Mouse (Mus musculus) urinary bladder, postnatal 36 days (tissue): ENCODE measurements around the gene Gm42878.
A peak's percentile ranks its signal among the peaks of the same experiment; 100 is the strongest.

Experiments
- DNase-seq, 2 experiments: peaks; one replicate each; pipeline ENCODE4 v3.0.0; 2022; ENCODE audit warnings: low spot score in 2 of 2, mixed read lengths in 1 of 2

The Gm42878 gene

GRCm38 (mm10) chr5:121544910-121545792 lies at the start of gene Gm42878, which contains the start of gene Adam1a:
TSS of gene Gm42878 (minus strand) at chr5:121545482.
TSS of gene Adam1a (minus strand) at chr5:121545482.
- DNase-seq, result peak in 1 of 2 experiments; percentile 28

GRCm38 (mm10) chr5:121594714-121595313 lies 49.5 kb upstream of the Gm42878 start:
- DNase-seq, result no peak

GRCm38 (mm10) chr5:121593451-121594401 lies 48.4 kb upstream of the Gm42878 start, which contains the start of gene Aldh2:
TSS of gene Aldh2 (minus strand) at chr5:121593824.
- DNase-seq, result peak; percentile 68 to 88

DNA sequence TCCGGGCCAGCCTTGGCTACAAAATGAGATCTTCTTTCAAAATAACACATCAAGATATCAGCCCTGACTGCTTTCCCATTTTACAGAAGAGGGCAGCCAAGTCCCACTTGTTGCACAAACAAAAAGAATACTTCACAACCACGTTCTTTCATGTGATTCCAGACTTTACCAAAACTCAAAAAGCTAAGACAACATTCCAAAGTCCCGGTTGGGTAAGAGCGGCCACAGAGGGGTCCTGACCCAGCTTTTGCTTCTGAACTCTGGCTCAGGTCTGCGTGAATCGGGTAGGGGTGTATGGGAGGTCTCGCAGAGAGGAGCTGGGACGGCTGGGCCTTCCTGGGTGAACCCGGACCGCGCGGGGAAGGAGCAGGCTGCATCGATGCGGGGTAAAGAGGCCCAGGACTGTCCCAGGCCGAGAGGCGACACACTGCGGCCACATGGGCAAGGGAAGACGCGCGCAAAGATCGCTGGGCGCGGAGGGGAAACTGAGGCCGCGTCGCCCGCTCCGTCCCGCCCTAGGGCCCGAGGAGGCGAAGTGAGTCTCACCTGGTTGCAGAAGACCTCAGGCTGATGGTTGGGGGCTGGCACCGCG lies 47.6 kb upstream of the Gm42878 start:
- no peak for DNase-seq

GRCm38 (mm10) chr5:121592064-121592815 lies 47.0 kb upstream of the Gm42878 start:
- no peak for DNase-seq

DNA sequence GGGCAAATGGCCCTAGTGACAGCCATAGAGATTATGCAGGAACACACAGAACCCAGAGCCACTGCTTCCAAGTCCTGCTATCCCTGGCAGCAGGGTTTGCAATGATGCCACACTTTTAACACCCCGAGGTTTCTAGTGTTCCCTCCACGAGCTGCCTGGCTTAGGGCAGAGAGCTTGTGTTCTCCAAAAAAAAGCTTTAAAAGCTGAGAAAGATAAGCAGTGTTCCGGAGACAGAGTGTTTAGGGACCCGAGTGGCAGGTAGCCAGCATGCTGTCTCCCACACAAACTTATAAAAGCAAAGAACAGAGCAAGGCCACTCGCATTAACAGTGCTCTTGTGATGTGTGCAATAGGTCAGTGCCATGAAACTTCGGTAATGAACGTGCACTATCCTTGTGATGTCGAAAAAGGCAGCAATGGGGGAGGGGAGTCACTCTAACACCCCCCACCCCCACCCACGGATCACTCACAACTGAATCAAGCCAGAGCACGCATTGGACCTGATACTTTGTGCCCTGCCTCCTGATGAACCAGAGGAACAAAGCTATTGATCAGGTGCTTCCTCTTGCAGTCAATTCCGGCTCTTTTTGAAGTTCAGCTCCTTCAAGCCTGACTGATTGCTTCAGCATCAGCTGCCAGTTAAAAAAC lies 46.3 kb upstream of the Gm42878 start:
- peak in 1 of 2 experiments; percentile 30 for DNase-seq

- DNase-seq, result no peak
These were observed 44.6 kb upstream of the Gm42878 start for GRCm38 (mm10) chr5:121589928-121590327.

GRCm38 (mm10) chr5:121586400-121587039 lies 41.2 kb upstream of the Gm42878 start:
- peak; percentile 48 to 62 for DNase-seq

- DNase-seq, result no peak
These were observed 40.4 kb upstream of the Gm42878 start for GRCm38 (mm10) chr5:121585699-121586098.

DNA sequence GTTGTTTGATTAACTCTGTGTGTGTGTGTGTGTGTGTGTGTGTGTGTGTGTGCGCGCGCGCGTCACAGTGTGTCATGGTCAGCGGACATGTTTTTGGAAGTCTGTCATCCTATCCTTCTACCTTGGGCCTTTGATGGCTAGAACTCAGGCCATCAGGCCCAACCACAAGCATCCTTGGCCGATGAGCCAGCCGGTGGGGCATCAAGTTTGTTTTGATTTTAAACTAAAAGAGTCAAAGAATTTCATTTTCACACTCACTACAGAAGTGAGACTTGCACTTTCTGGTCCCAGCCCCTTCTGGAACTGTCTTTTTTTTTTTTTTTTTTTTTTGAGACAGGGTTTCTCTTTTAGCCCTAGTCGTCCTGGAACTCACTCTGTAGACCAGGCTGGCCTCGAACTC lies 39.7 kb upstream of the Gm42878 start:
- DNase-seq, result no peak

GRCm38 (mm10) chr5:121583765-121584501 lies 38.7 kb upstream of the Gm42878 start:
- peak; percentile 86 to 95 for DNase-seq

- no peak for DNase-seq
These were observed 36.7 kb upstream of the Gm42878 start for GRCm38 (mm10) chr5:121581945-121582344.

- no peak for DNase-seq
These were observed 31.7 kb upstream of the Gm42878 start for GRCm38 (mm10) chr5:121576927-121577488.

- no peak for DNase-seq
These were observed 30.6 kb upstream of the Gm42878 start for GRCm38 (mm10) chr5:121575867-121576266.

DNA sequence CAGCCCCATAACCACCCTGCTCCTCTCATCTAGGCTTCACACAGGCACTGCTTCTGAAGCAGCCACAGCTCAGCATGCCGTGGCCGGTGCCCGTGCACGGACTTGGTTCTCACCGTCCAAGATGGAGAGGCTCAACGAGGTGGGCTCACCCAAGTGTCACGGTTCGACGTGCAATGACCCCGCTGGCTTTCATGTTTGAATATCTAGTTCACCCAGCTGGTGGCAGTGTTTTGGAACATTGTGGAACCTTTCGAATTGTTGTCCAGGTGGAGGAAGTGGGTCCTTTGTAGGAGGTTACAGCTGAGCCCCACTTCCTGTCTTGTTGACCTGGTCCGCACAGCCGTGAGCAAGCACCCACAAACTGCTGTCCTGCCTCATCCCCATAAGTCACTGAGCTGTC lies 28.9 kb upstream of the Gm42878 start:
- no peak for DNase-seq

DNA sequence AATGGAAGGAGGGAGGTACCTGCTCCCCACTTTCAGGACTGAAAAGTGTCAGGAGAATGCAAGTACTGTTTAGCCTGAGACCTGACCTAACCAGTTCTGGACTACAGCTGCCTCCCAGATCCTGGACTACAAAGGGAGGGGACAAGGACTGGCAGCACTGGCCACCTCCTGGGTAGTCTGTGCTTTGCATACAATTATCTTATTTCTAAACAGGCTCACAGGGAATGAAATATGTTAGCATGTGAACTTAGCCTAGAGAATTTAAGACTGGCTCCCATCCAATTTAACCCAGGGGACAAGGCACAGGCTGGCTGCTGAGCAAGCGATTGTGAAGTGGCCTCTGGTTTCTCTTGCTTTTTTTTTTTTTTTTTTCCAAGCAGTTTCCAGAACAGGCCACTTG lies 25.5 kb upstream of the Gm42878 start:
- DNase-seq, result no peak

DNA sequence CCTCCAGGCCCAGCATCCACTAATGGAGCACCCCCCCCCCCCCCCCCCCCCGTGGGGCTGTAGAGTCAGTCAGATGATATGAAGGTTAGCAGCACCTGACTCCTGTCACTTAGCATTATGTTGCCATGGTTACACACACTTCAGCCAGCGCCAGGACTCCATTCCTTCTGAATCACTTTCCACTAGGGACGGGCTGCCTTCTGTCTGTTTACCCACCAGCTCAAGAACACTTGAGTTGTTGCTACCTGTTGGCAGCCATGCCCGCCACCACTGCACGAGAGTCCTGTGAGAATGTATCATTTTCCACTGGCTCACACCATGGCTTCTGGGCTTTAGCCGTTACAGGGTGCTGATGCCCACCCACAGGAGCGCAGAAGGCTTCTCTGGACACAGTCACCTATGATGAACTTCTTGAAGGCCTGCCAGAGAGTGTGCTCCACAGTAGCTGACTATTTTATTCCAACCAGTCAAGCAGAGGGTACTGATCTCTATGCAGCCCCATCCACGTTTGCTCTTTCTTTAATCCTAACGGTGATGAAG lies 24.7 kb upstream of the Gm42878 start:
- no peak for DNase-seq

DNA sequence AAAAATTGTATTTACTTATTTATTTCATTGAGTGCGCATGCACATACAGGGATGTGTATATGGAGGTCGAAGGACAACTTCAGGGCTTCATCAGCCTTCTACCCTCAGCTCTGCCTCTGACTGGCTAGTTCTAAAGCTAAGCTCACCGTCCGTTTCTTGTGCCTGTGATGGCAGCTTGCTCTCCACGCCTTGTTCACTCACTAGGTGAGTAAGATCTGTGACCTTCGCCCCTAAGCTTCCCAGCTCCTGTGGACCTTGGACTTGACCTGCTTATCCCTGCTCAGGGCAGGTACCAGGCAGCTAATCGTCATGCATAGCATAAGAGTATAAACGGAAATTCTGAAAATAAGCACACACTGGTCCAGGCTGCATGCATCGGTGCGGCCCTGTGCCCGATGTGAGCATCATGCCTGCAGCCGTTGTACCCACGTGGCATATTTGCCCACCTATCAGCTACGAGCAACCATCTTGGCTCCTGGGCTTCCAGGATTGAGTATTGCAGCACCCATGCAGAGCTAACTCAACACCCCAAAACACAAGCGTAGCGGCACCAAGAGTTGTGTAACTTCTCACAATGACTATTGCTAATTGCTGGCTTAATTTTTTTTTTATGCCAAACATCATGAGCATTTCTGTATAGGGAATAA lies 20.9 kb upstream of the Gm42878 start:
- no peak for DNase-seq
